Mouse (Mus musculus): ENCODE measurements around the gene Slc51b.
A peak's percentile ranks its signal among the peaks of the same experiment; 100 is the strongest.

The Slc51b gene

DNA sequence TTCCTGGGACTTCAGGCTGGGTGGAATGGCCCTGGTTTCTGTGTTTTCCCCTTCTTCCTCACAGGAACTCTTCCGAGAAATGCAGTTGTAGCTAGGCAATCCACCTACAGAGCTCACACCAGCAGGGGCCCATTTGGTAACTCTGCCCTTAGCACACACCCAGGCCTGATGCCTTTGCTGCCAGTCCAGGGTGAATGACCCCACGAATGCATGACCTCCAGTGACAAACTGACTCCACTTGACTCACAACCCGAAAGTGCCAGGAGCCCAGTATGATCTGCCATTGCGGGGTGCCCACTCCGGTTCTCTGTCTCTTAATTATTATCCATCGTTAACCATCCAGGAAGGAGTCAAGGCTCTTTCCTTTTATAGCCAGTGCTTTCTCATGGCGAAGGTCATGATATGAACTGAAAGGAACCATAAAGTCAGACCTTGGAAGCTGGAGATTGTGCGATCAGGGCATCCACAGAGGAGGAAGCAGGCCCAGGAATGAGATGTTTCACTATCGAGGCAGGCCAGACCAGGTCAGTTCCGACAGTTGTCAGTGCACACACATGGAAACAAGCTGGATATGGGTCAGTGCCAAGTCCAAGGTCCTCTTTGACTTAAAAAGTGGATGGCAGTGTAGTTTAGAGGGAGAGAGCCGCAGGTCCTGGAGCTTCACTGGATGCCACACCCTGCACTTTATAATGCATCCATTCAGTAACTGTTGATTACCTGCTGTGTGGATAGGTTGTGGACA lies at the start of gene Slc51b:
Slc51b (minus strand) TSS at position 196 of the 742 bp plus-strand sequence.
- no peak for DNase-seq (ENCODE audit: extremely low spot score, low spot score)

DNA sequence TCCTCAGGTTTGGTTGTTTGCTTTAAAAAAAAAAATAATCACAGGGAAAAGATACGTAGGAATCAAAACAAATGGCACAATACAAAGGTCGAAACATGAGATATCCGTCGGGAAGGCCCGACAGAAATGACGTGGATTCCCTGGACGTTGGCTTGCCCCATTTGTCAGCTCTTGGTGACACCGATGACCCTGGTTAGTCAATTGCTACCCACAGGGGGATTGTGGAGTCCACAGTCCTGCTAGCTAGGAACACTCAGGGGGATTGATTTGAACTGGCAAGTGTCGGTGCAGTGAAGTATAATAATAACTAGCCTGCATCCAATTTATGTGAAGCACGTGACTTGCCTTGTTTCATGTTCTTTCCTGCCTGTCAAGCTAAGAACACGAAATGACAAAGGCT lies 44.9 kb upstream of the Slc51b start:
- no peak for DNase-seq (ENCODE audit: extremely low spot score, low spot score)

DNA sequence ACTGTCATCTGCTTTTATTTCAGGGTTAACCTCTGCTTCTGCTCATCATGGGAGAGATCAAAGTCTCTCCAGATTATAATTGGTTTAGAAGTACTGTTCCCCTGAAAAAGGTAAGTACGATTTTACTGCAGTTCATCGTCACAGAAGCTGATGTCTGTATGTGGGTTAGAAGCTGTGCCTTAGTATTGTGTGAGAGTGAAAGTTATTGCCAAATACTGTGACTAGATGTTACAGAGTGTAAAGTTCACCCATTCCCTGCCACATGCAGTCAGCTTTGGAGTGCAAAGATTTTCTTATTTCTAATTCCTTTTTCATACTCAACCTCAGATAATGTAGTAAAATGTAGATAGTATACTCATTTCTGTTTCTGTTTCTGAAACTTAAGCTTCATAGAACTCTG lies 42.5 kb upstream of the Slc51b start:
- DNase-seq (ENCODE audit: extremely low spot score, low spot score) = no peak

DNA sequence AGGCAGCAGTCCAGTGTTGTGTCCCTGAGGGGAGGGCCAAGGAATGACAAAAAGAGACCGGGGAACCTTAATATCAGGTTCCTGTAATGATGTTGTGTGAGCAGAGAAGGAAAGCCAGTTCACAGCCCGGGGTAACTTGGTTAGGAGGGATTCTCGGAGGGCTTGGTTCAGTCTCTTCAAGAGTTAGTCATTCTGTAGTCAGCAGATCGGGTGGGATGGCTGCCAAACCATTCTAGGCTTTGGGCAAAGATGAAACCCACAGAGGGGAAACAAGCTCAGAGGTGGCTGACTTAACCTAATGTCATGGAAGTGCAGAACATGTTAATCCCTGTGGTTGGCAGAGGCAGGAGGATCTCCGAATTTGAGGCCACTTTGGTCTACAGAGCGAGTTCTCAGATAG lies 41.4 kb upstream of the Slc51b start:
- DNase-seq (ENCODE audit: extremely low spot score, low spot score) = no peak

DNA sequence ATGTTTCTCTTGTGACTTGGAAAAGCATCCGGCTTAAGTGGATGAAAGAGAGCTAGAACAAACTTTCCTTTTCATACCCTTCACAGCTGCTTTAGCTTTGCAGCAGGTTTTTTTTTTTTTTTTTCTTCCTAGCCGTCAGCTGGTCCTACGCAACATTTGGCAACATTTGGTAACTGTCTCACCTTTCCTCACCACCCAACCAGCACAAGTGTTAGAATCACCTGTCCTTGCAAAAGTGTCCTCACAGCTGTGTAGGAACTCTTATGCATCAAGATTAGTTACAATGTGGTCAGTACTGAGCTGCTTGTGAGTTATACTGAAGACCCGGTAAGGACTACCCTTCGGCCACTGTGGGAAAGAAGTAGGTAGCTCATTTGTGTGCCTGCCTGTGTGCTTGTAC lies 39.8 kb upstream of the Slc51b start:
- no peak for DNase-seq (ENCODE audit: extremely low spot score, low spot score)

- peak; percentile 98 for DNase-seq (ENCODE audit: extremely low spot score, low spot score)
Measured at GRCm38 (mm10) chr9:65460732-65461442, 38.1 kb upstream of the Slc51b start, which contains the start of gene Spg21. TSS of gene Spg21 (plus strand) at chr9:65460947.

GRCm38 (mm10) chr9:65460198-65460597 lies 37.4 kb upstream of the Slc51b start:
- no peak for DNase-seq (ENCODE audit: extremely low spot score, low spot score)

GRCm38 (mm10) chr9:65458975-65459374 lies 36.2 kb upstream of the Slc51b start:
- DNase-seq (ENCODE audit: extremely low spot score, low spot score) = no peak

DNA sequence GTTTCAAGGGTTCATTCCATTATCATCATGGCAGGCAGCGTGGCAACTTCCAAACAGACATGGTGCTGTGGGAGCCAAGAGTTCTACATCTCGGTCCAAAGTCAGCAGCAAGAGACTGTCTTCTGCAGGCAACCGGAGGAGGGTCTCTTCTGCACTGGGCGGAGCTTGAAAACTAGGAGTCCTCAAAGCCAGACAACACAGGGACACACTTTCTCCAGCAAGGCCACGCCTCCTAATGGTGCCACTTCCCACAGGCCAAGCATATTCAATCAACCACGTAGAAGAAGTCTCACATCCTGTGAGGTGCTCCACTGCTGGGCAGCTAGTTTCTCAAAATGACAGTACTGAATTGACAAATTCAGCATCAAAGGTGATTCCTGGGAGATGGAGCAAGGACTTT lies 25.2 kb upstream of the Slc51b start:
- no peak for DNase-seq (ENCODE audit: extremely low spot score, low spot score)

DNA sequence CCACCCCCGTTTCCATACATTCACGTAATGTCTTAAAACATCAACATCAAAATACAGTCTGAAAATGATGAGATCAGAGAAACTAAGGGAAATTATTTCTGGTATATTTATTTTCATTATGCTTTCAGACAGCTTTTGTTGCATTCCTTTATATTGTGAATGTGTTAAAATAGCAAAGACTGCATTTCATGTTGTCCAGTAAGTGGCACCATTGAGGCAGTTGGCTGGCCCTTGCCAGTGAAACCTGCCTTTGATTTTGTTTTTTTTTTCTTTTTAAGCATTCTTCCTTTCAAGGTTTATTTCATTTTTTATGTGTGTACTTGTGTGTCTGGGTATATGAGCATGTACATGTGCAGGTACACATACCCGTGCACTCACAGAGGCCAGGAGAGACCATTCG lies 21.9 kb upstream of the Slc51b start:
- DNase-seq (ENCODE audit: extremely low spot score, low spot score) = no peak

DNA sequence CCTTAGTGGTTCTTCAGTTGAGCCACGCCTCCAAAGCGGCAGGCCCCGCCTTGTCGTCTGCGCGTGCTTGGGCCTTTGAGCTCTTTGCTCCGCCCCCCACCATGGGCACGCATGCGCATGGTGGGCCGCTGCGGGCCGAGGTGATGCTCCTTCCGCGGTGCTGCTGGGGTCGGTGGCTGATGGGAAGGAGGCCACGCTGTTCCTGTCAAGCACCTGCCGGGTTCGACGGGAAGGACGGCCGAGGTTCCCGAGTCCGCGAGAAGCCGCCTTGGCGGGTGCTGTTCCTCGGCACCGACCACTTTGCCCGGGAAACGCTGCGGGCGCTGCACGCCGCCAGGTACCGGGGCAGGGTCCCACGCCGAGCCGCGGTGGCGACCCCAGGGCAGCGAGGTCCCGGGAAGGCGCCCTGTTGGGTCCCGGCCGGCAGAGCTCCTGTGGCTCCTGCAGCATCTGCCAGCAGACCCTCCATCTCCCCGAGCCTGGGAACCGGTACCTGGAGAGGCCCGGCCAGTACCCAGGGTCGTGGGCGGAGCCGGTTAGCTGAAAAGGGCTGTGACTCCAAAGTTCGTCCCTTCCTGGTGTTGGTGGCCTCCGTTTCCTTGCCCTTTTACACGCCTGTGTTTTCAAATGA lies 13.0 kb upstream of the Slc51b start, which contains the start of gene Mtfmt:
Mtfmt (plus strand) TSS at position 112 of the 631 bp plus-strand sequence.
- peak; percentile 94 for DNase-seq (ENCODE audit: extremely low spot score, low spot score)

DNA sequence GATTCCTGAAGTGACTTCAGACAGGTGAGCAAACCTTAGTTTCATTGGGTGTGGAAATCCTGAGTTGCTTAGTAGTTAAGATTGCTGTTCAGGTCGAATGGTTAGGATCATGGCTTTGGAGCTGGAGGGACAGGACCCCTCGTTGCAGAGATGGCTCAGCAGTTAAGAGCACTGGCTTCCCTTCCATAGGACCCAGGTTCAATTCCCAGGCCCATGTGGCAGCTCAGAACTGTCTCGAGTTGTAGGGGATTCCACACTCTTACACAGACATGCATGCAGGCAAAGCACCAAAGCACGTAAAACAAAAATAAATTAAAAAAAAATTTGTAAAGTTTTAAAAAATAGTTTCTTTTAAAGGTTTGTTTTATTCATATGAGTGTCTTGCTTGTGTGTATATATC lies 12.5 kb upstream of the Slc51b start:
- DNase-seq (ENCODE audit: extremely low spot score, low spot score) = no peak

DNA sequence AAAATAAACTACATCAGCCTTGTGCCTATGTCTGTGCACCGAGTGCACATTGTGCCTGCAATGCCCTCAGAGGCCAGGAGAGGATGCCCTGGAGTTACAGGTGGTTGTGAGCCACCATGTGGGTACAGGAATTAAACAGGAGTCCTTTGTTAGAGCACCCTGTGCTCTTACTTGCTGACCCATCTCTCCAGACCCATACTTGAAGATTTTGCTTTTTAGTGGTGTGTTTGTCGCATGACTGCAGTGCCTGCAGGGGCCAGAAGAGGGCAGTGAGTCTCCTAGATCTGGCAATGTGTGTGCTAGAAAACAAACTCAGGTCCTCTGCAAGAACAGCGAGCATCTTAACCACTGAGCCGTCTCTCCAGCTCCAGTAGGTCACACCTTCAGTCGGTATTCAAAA lies 11.4 kb upstream of the Slc51b start:
- DNase-seq (ENCODE audit: extremely low spot score, low spot score) = peak; percentile 44

GRCm38 (mm10) chr9:65432236-65432635 lies 9.5 kb upstream of the Slc51b start:
- peak; percentile 85 for DNase-seq (ENCODE audit: extremely low spot score, low spot score)

DNA sequence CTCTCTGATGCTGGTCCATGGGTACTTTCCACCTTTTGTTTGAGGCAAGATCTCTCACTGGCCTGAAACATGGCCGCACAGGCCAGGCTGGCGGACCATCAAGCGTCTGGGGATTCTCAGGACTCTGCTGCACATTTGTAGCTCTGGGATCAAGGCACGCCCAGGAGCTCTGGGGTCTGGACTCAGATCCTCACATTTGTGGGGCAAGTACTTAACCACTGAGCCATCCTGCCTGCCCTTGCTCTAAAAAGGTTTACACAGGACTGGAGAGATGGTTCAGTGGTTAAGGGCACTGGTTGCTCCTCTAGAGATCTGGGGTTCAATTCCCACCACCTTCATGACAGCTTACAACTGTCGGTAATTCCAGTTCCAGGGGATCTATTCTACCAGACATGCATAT lies 8.2 kb upstream of the Slc51b start:
- DNase-seq (ENCODE audit: extremely low spot score, low spot score) = no peak

DNA sequence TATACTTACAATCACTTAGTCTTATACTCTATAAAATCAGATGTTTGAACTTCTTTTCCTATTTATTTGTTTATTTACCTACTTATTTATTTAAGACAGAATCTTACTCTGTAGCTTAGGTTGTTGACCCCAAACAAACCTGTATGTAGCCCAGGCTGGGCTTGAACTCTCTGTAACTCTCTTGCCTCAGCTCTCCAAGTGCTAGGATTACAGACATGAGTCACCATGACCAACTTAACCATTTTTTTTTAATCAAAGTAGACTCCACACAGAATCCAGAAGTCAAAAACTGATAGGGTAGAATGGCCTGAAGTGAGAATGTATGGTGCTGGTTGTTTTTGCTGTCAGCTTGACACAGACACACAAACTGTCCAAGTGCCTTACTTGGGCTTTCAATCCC lies 7.6 kb upstream of the Slc51b start:
- DNase-seq (ENCODE audit: extremely low spot score, low spot score) = no peak

DNA sequence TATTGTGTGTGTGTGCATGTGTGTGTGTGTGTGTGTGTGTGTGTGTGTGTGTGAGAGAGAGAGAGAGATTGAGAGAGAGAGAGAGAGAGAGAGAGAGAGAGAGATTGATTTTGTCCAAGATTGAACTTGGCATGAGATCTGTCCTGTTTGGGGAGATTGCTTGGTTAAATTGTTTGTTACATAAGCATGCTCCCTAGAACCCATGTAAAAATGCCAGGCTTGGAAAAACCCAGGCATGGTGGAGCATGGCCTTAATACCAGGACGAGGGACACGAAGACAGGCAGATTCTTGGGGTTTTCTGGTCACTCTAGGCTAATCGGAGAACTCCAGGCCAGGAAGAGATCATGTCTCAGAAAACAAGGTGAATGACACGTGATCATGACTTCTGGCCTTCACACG lies 5.2 kb upstream of the Slc51b start:
- DNase-seq (ENCODE audit: extremely low spot score, low spot score) = no peak

DNA sequence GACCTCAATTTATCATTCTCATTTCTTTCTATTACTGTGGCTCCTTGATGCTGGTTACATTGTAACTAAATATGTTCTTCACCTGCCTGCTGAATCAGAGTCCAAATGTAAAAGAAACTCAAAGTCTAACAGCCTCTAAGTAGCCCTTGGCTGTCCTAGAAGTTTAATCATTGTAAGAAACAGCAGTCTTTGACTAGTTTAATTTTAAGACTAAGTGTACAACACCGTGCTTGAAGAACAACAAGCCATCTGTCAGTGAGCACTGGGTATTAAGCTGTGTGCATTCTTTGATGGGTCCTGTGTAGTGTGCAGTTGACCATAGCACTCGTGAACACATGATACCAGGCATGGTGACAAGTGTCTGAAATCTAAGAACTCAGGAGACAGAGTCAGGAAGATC lies 4.8 kb upstream of the Slc51b start:
- no peak for DNase-seq (ENCODE audit: extremely low spot score, low spot score)

DNA sequence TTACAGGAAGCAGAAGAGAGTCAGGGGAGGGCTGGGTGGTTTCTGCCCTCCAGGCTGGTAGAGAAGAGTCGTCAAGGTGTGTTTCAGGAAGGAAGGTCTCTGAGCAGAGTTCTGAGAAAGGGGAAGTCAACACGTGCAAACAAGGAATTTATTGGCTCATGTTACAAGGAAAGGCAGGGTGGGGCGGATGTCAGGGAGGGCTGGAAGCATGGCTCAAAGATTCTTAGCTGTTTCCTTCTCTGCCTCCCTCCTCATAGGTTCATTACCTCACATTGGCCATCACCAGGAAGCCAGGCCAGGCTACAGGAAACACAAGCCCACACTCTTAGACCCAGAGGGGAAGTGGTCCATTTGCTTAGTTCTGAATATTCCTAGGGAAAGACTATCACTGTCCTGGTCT lies 1.6 kb upstream of the Slc51b start:
- no peak for DNase-seq (ENCODE audit: extremely low spot score, low spot score)

- DNase-seq (ENCODE audit: extremely low spot score, low spot score) = no peak
Measured at GRCm38 (mm10) chr9:65419633-65420032, 3.1 kb downstream of the Slc51b start.

DNA sequence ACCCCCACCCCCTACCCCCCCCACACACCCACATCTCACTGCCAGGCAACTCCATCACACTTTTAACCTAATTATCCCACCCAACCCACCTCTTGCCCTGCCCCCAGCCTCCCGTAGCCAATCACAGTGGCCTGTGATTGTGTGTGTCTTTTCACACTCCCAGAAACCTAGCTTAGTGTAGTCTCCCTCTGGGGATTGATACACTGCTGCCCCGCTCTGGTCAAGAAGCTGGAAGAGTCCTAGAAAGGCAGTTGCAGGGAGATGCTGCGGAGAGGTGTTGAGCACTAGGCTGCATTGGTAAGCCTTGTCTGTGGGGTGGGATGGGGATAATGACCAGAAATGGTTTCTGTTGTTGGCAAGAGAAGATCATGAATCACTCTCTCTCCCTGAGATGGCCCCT lies 5.0 kb downstream of the Slc51b start:
- no peak for DNase-seq (ENCODE audit: extremely low spot score, low spot score)

DNA sequence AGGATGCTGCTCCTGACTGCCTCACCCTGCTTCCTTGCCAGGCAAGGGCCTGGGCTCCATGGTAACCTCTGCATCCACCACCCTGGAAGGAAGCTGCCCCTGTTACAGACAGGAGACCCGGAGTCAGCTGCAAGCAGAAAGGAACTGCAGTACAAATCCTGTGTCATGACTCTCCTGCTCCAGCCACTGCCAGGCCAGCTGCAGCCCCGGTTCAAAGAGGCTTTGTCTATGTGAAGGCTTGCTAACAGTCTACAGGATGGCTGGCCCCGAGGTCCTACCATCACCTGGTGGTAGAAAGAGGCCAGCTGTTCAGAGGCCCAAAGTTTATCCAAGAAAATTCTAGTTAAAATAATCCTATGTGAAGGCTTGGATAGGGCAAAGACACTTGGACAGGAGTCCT lies 11.4 kb downstream of the Slc51b start:
- DNase-seq (ENCODE audit: extremely low spot score, low spot score) = no peak

Measured in neural tube, embryonic 10.5 days (tissue).